ENCODE assay signal across 38 mouse cellular contexts in the genomic region with DNA sequence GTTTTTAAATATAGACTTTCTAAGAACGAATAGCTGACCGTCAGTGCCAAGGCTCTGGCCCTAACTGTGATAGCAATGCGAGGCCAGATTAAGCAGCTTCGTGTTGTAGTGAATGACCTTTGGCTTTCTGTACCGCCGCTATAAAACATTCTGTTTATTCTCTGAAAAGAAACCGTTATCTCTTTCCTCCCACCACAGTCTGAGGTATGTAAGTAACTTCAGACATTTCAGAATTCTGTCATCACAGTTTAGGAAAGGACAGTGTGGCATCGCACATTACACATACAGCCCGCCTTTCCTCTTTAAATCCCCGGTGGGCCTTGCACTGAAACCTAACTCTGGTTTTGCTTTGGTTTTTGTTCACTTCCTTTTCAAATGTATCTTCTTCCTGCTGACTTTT. TPM values are rescaled to one million over a fixed set of nuclear protein-coding genes. Genes with fewer than 3 reads are reported as not detected.
A peak's percentile ranks its signal among the peaks of the same experiment; 100 is the strongest.
DNase-seq lines count a peak whose midpoint lies in the region; ATAC-seq and TF ChIP-seq lines count a peak whose summit lies in the region.
"Had no signal": no experiment of that assay in that cellular context is flagged by ENCODE, and none has a peak within 500 bp of the region (broad histone marks: within the 10 kb centered on the region; RNA-seq: fewer than 3 reads in every experiment).

No protein-coding gene starts in this region.

- 0 out of 2 replicates have a peak, but pooled peaks have one; percentile 1 for ATAC-seq in kidney, embryonic 14.5 days (ENCODE audit: low FRiP score, low TSS enrichment)
- ATAC-seq in lung, embryonic 16.5 days (ENCODE audit: low read depth), result 0 out of 2 replicates have a peak, but pooled peaks have one; percentile 13
- ATAC-seq: activated CD4-positive, CD25-positive, alpha-beta regulatory T cell, adult 4 months; forebrain, embryonic 14.5 days; hindbrain, postnatal 0 days had no signal

- TF ChIP-seq CTCF in lung, adult 2 months (IDR thresholded peaks at IDR 0.05; ENCODE audit: insufficient read depth, low read length), result no peak

- intact Hi-C loops in left cerebral cortex, postnatal 36 days (cut with DNase I), result no loop called here

- H3K4me1 ChIP-seq in kidney, embryonic 14.5 days (ENCODE audit: control insufficient read depth, insufficient read depth, low read length), result no peaks in the 10 kb centered on the region
- H3K4me1 ChIP-seq in lung, embryonic 16.5 days (replicated peaks; ENCODE audit: control insufficient read depth, insufficient read depth, low read length), result no peaks in the 10 kb centered on the region
- H3K4me1 ChIP-seq in lung, adult 2 months (ENCODE audit: control insufficient read depth, insufficient read depth, low read length), result no peaks in the 10 kb centered on the region
- H3K4me1 ChIP-seq: hindbrain, embryonic 12.5 days; intestine, embryonic 15.5 days; midbrain, embryonic 12.5 days; stomach, embryonic 15.5 days had no signal

- H3K36me3 ChIP-seq in kidney, embryonic 14.5 days (ENCODE audit: control insufficient read depth, insufficient read depth, low read length), result no peaks in the 10 kb centered on the region
- no peaks in the 10 kb centered on the region for H3K36me3 ChIP-seq in lung, embryonic 16.5 days (ENCODE audit: control insufficient read depth, insufficient read depth, low read length)
- H3K36me3 ChIP-seq: hindbrain, embryonic 12.5 days; intestine, embryonic 15.5 days; midbrain, embryonic 12.5 days; stomach, embryonic 15.5 days had no signal

- H3K9me3 ChIP-seq in kidney, embryonic 14.5 days (ENCODE audit: control insufficient read depth, low read length), result peaks cover 45% of the 10 kb centered on the region
- H3K9me3 ChIP-seq in lung, embryonic 16.5 days (ENCODE audit: control insufficient read depth, low read length), result peaks cover 35% of the 10 kb centered on the region

- H3K27me3 ChIP-seq in kidney, embryonic 14.5 days (ENCODE audit: control insufficient read depth, insufficient read depth, low read length), result no peaks in the 10 kb centered on the region
- no peaks in the 10 kb centered on the region for H3K27me3 ChIP-seq in lung, embryonic 16.5 days (ENCODE audit: control insufficient read depth, insufficient read depth, low read depth, low read length)
- H3K27me3 ChIP-seq: CH12.LX; hindbrain, embryonic 12.5 days; intestine, embryonic 15.5 days; midbrain, embryonic 12.5 days; stomach, embryonic 15.5 days had no signal

- WGBS in kidney, embryonic 14.5 days, result 62% methylated on average over 10 of the region's 10 CpGs
- 60% methylated on average over 10 of the region's 10 CpGs for WGBS in lung, embryonic 16.5 days
- whole genome bisulfite sequencing in lung, adult 2 months, result 61% methylated on average over 10 of the region's 10 CpGs

- DNase-seq in kidney, postnatal 36 days, result no peak
- DNase-seq in lung, adult 2 months, result no peak
- peak; percentile 1 for DNase-seq in CD4-positive helper T cell, adult 2 months (ENCODE audit: low read depth, low spot score)
- peak; percentile 97 for DNase-seq in R1 (ENCODE audit: low read depth, low spot score)
- no peak for DNase-seq in ovary, adult 18-20 months (ENCODE audit: low spot score)
- DNase-seq in left cerebral cortex, postnatal 36 days (ENCODE audit: low spot score in 2 of 2), result no peak
- DNase-seq: adrenal gland, adult 2 months; adrenal gland, postnatal 36 days; cerebellum, adult 18-20 months; cerebellum, postnatal 14 days; gastrocnemius, postnatal 14 days; heart, postnatal 36 days; kidney, postnatal 4 days; lung, postnatal 36 days; right cerebral cortex, postnatal 25 days; thymus, postnatal 14 days had no signal

- H3K4me2 ChIP-seq in kidney, embryonic 14.5 days (replicated peaks; ENCODE audit: low read depth, low read length), result no peak overlapping the region
- no peak overlapping the region for H3K4me2 ChIP-seq in lung, embryonic 16.5 days (ENCODE audit: low read depth, low read length)
- H3K4me2 ChIP-seq: hindbrain, embryonic 12.5 days; intestine, embryonic 15.5 days; liver, embryonic 11.5 days; midbrain, embryonic 12.5 days; stomach, embryonic 15.5 days had no signal

- TF ChIP-seq POLR2A in lung, adult 2 months (IDR thresholded peaks at IDR 0.05; ENCODE audit: borderline replicate concordance, extremely low read depth, low read depth, low read length), result no peak

- H3K27ac ChIP-seq in kidney, embryonic 14.5 days (ENCODE audit: low read depth, low read length), result no peak overlapping the region
- H3K27ac ChIP-seq in lung, embryonic 16.5 days (ENCODE audit: low read length), result no peak overlapping the region
- H3K27ac ChIP-seq: hindbrain, embryonic 12.5 days; hindbrain, postnatal 0 days; intestine, embryonic 15.5 days; midbrain, embryonic 12.5 days; stomach, embryonic 15.5 days had no signal

- H3K9ac ChIP-seq in kidney, embryonic 14.5 days (ENCODE audit: low read depth, low read length), result no peak overlapping the region
- H3K9ac ChIP-seq in lung, embryonic 16.5 days (ENCODE audit: low read length), result no peak overlapping the region
- H3K9ac ChIP-seq: hindbrain, embryonic 12.5 days; intestine, embryonic 15.5 days; midbrain, embryonic 12.5 days; stomach, embryonic 15.5 days had no signal

- H3K4me3 ChIP-seq in kidney, embryonic 14.5 days (ENCODE audit: low read length), result no peak overlapping the region
- no peak overlapping the region for H3K4me3 ChIP-seq in lung, embryonic 16.5 days (ENCODE audit: low read length)
- no peak overlapping the region for H3K4me3 ChIP-seq in lung, adult 2 months (replicated peaks; ENCODE audit: extremely low read depth, low read depth, low read length)
- H3K4me3 ChIP-seq: hindbrain, embryonic 12.5 days; intestine, embryonic 15.5 days; midbrain, embryonic 12.5 days; stomach, embryonic 15.5 days had no signal

RNA-seq across cellular contexts. Expression of gene Zfp978, which starts 56.8 kb away (rescaled TPM):
- 0.27 TPM in 1 of 2 replicates, not detected in the other for polyA plus RNA-seq in kidney, embryonic 14.5 days (2014; fragmentation: Nextera tagmentation; extraction: Ambion mirVana)
- polyA plus RNA-seq in lung, embryonic 16.5 days (2015; fragmentation: Nextera tagmentation; extraction: Ambion mirVana), result 0.25 TPM in 1 of 2 replicates, not detected in the other
- not detected in 2 replicates for polyA plus RNA-seq in lung, adult 2 months (2012; rRNA removed)
- not detected for total RNA-seq in left cerebral cortex, postnatal 36 days (2021)
- total RNA-seq: gastrocnemius, postnatal 14 days; granulocyte monocyte progenitor cell, adult 5-6 weeks; hindbrain, postnatal 0 days; layer of hippocampus, adult 8-10 months; layer of hippocampus, postnatal 25 days; megakaryocyte, adult 5-6 weeks had no signal
- polyA plus RNA-seq: adrenal gland, adult 2 months; brain, embryonic 14.5 days; cortical plate, adult 2 months; forebrain, embryonic 14.5 days; heart, embryonic 16.5 days; hindbrain, embryonic 12.5 days; intestine, embryonic 15.5 days; kidney, adult 2 months; limb, embryonic 11.5 days; midbrain, embryonic 12.5 days; neural tube, embryonic 14.5 days; stomach, embryonic 15.5 days; urinary bladder, adult 2 months had no signal

Comparison
In these comparisons a context has a peak if more than half of its experiments do, and no peak if none do; other contexts are left out.
1. DNase-seq: peak in CD4-positive helper T cell, adult 2 months (single experiment) and R1 (single experiment); none in kidney, postnatal 36 days (0 of 2), lung, adult 2 months (single experiment), ovary, adult 18-20 months (single experiment) and left cerebral cortex, postnatal 36 days (0 of 2).